Mouse (Mus musculus): Measurements from ENCODE around the gene Dync2li1.
A peak's percentile ranks its signal among the peaks of the same experiment; 100 is the strongest.

The Dync2li1 gene

DNA sequence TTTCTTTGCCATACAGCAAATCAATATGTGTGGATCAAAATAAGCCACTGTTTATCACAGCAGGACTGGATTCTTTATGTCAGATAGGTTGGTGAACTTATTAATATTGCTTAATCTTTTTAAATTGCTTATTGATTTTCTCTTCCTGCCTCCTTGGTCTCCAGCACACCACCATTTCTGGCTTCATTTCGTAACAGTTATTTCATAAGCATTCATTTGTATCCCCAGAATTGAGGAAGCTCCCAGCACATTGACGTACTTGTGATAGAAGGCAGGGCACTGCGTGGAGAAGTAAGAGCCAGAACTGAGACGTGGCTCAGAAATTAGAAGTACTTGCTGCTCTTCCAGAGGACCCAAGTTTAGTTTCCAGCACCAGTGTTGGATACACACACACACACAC, 21.3 kb downstream of the Dync2li1 start:
- no peak for DNase-seq

- no peak for DNase-seq
These were observed 24.2 kb downstream of the Dync2li1 start for GRCm38 (mm10) chr17:84650302-84651017.

DNA sequence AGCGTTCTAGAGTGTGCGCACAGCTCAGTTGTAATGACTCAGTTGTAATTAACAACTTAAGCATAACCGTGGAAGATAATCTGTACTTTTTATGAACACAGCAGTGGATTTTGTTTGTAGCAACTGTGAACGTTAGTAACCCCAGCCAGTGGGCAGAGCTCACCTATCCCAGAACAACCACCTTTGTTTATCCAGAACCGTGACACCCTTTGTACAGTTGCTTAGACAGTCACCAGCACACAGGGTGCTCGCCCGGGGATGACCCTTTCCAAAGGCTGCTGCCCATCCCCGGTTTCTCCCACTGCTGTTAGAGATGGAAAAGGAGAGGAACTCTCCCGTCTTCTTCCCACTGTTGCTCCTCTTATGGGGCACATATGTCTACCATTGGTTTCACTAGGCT, 27.2 kb downstream of the Dync2li1 start:
- no peak for DNase-seq

GRCm38 (mm10) chr17:84656205-84656604, 29.9 kb downstream of the Dync2li1 start:
- no peak for DNase-seq

- no peak for DNase-seq
These were observed 30.5 kb downstream of the Dync2li1 start for GRCm38 (mm10) chr17:84656653-84657421.

DNA sequence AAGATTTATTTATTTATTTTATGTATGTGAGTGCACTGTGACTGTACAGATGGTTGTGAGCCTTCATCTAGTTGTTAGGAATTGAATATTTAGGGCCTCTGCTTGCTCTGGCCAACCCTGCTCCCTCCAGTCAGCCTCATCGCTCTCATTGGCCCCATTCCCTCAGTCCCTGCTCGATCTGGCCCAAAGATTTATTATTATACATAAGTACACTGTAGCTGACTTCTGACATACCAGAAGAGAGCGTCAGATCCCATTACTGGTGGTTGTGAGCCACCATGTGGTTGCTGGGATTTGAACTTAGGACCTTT, 31.1 kb downstream of the Dync2li1 start:
- no peak for DNase-seq

GRCm38 (mm10) chr17:84657782-84658181, 31.5 kb downstream of the Dync2li1 start:
- no peak for DNase-seq

DNA sequence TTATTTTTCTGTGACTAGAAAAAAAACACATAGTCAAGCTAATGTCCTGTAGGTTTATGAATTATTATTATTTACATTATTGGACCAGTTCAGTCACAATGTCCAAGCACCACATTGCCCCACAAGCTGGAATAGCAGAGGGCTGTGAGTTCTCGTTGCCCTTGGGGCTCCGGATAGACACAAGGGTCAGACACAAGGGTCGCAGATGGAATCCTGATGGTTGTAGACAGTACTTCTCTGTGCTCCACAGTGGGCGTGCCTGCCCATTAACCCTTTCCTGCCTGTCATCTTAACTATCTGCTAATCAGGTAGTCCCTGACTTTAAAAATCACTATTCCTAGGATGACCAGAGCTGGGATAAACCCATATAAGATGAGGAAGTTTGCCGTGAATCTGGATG, 31.9 kb downstream of the Dync2li1 start:
- no peak for DNase-seq

DNA sequence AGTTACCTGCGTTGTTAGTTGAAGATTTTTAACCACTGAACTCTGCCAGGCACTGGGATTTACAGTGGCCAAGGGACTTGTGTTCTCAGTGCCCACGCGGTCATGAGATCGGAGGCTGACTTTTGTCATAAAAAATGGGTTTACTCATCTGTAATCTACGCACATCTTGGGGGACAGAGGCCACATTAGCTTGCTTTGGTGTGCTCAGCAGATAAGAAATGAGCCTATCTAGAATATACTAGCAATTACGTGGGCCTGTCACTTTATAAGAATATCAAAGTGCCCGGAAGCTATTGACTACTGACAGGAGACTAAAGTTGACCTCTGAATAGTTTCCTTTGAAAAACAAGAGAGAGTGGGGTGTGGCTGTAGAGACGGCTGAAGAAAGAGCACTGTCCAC, 32.7 kb downstream of the Dync2li1 start:
- no peak for DNase-seq

- no peak for DNase-seq
These were observed 38.8 kb downstream of the Dync2li1 start for GRCm38 (mm10) chr17:84665053-84665452.

- no peak for DNase-seq
These were observed 39.4 kb downstream of the Dync2li1 start for GRCm38 (mm10) chr17:84665691-84666090.

DNA sequence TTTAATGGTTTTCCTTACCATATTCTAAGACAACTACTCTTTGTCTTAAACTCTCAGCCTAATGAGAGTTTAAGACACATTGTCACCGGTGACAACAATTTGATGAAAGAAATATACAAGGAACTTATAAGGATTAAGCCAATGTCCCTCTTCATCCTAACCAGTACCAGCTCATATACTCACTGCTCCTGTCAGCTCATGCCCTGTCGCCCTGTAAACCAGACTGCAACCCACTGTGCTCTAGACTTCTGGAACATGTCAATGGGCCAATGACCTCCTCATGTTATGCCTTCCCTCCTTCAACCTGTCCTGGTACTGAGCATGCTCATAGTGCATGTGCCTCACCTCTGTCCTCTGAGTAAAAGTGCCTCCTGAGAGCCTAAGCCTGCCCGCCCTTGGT, 41.6 kb downstream of the Dync2li1 start:
- no peak for DNase-seq

GRCm38 (mm10) chr17:84672376-84673369, 46.4 kb downstream of the Dync2li1 start:
- no peak for DNase-seq

- DNase-seq = no peak
These were observed 47.8 kb downstream of the Dync2li1 start for GRCm38 (mm10) chr17:84674048-84674447.

DNA sequence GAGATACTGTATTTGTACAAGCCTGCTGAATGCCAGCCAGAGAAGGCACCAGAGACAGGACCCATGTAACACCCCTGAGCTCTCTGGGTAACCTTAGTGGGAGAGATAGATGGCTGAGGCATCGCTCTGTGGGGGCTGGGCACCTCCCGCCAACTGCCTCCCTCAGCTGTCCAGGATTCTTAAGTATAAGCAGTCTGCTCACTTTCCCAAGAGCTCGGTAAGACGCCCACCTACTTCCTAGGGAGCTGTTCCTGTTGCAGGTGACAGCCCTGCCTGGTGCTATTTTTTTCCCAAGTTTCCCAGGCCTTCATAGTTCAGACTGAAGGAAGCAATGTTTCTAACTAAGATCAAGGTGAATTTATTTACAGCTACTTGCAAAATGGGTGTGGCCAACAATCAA, 48.9 kb downstream of the Dync2li1 start:
- no peak for DNase-seq

- DNase-seq = peak; percentile 59
These were observed 49.7 kb downstream of the Dync2li1 start, which contains the start of gene Abcg8 for GRCm38 (mm10) chr17:84675951-84676366. Abcg8 (plus strand) TSS chr17:84676302.

DNA sequence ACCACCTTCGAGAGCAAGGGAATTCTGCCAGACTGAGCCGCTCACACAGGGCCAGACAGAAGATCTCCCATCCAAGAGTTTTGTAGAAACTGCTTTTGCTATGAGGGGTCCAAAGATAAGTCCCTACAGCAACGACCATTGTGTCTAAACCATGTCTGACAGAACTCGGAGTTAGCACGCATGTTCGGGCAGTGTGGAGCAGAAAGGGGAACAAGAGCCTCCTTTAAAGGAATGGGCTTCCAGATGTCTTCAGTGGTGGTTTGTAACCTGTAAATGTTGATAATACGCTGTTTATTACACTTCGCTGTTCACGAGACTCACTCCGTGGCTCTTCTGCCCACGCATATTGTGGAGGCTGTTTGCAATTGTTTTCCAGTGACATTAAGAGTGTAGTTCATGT, 51.3 kb downstream of the Dync2li1 start:
- no peak for DNase-seq

DNA sequence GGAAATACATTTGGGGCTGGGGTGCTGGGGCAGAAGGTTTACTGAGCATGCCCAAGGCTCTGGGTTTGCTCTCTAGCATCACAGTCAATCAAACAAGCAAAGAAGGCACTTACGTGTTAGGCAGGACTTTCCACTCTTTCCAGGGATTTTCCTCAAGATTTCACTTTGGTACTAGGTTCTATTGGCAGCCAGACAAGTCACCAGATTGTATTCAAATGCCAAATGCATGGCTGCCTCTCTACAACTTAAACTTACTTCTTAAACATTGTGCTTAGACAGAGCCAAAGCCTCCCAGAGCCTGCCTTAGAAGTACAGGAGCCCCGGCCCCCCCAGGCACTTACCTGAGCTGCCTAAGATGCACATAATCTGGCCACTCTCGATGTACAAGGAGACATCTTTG, 55.4 kb downstream of the Dync2li1 start:
- no peak for DNase-seq

DNA sequence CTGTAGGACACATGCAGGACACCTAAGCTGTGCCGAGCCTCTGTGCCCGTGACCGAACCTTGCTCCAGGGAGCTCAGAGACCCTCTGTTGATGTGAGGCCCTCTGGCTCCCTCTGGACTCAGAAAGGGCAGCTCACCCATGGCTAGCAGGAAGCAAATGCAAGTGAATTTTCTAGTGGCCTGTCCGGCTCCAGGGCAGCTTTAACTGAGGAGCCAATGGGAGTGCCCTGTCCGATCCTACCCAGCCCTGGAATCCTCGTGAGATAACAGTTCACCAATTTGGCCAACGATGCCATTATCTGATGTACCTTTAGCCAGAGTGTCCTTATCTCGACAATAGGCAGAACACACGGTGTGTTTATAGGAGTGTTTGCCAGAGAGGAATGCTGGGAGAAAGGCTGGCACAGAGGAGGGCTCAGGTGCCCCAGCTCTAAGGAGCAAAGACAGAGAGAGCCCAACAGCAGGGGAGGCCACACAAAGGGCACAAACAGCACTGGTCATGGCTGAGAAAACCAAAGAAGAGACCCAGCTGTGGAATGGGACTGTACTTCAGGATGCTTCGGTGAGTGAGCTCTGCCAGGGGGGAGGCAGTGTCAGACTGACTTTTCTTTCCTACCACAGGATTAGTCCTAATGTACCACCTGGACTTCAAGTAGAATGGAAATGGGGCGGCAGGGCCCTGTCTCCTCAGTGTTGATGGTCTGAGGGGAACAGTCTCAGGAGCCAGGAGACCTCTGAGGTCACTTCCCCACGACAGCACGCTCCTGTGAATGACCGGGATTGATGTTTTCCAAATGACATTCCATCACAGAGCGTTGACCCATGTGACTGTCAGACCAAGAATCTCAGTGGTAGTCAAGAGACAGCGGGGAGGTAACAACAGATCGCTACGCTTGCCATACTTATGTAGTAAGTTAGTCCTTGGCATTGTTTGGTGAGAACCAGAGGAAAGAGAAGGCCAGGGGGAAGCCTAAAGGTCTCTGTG, 56.7 kb downstream of the Dync2li1 start, which contains the start of gene Abcg5:
Gene Abcg5, minus strand, starts transcription at position 278 of the 984 bp plus-strand sequence.
- DNase-seq = no peak

DNA sequence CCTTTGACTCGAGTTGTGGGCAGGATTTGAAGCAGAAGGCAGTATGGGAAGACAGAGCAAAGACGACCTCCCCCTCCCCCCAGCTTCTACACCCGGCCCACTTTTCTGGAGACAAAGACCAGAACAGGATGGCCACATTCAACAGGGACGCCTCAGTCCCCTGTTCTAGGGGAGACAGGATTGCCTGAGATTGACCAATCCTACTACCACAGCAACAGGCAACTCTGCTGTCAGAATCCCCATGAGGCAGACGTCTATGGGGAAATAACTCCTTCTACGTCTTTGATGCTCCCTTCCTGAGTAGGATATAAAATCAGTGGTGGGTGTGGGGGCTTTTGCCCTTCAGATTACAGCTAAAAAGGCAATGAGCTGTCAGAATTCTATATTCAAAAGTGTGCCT, 58.0 kb downstream of the Dync2li1 start:
- no peak for DNase-seq

- DNase-seq = no peak
These were observed 59.0 kb downstream of the Dync2li1 start for GRCm38 (mm10) chr17:84685286-84685685.

GRCm38 (mm10) chr17:84687994-84688393, 61.7 kb downstream of the Dync2li1 start:
- no peak for DNase-seq
